Mouse (Mus musculus) cerebellum, adult 2 months (tissue): Measurements from ENCODE around the gene Fgfr2.

Experiments used
- CTCF ChIP-seq: fragments of 200-500 bp; IDR thresholded peaks from 2 replicates; pipeline ENCODE4 v1.5.1; 2011; ENCODE audit warnings: low read depth, mild to moderate bottlenecking, control low read depth, low read length, moderate library complexity, borderline replicate concordance; ENCODE audit not compliant: insufficient read depth
- POLR2A ChIP-seq: fragments of 200-500 bp; IDR thresholded peaks from 2 replicates; pipeline ENCODE4 v1.6.1; 2011; ENCODE audit warnings: low read length, control low read depth, borderline replicate concordance; ENCODE audit not compliant: insufficient read depth

- TF ChIP-seq POLR2A (no peak), CTCF (no peak)
Observed at GRCm38 (mm10) chr7:131788595-131789206, 1334.4 kb downstream of the Fgfr2 start.
